Mouse (Mus musculus): ENCODE results near the gene Decr2. TPM values are rescaled to one million over a fixed set of nuclear protein-coding genes. Genes with fewer than 3 reads are reported as not detected.
"Not testable (repeated sequence)": the region's sequence is repeated elsewhere in the genome, so short reads cannot be mapped to it uniquely, and the experiment has no call there.

Decr2 gene
- total and polyA plus RNA-seq, 2 experiments from 2014 or later = 41.1 to 42.3 TPM

DNA sequence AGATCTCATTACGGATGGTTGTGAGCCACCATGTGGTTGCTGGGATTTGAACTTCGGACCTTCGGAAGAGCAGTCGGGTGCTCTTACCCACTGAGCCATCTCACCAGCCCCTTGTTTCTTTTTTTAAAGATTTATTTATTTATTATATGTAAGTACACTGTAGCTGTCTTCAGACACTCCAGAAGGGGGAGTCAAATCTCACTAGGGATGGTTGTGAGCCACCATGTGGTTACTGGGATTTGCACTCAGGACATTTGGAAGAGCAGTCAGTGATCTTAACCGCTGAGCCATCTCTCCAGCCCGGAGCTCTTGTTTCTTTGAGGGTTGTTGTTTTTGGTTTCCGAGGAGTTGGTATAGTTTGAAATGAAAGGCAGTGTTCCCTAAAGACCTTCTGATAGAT is 24.3 kb upstream of the Decr2 start:
- not testable (repeated sequence) for H3K36me3 ChIP-seq (ENCODE audit: insufficient read depth, low read length); H3K9ac ChIP-seq (replicated peaks; ENCODE audit: low read length, poor library complexity, severe bottlenecking); H3K4me2 ChIP-seq (ENCODE audit: low read depth, low read length, poor library complexity, severe bottlenecking); H3K4me1 ChIP-seq (ENCODE audit: insufficient read depth, low read length); H3K4me3 ChIP-seq (ENCODE audit: low read depth, low read length); DNase-seq (ENCODE audit: low spot score); ATAC-seq (ENCODE audit: low FRiP score); H3K27ac ChIP-seq (ENCODE audit: low read depth, low read length); H3K9me3 ChIP-seq (ENCODE audit: low read length)
- WGBS = 63% methylated on average over 7 of the region's 7 CpGs
- peaks cover 34% of the 10 kb centered on the region; the same call in 1 of the 2 replicates for H3K27me3 ChIP-seq (ENCODE audit: insufficient read depth, low read length)
- TF ChIP-seq CTCF (IDR thresholded peaks at IDR 0.05) = 0 out of 2 replicates have a peak, but pooled peaks have one; percentile 2

DNA sequence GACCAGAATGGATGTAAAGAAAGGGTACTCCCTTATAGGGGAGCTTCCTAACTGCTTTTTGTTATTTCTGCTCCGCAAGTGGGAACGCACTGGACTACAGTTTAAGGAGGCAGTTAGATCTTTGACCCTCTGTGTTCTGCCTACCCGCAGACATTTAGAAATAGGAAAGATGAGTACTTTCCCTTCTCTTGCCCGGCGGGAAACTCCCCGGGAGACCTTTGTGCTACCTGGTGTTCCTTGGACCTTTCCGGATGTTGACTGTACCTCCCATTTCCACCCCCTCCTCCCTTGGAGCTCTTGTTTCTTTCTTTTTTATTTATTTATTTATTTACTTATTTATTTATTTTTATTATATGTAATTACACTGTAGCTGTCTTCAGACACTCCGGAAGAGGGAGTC is 23.9 kb upstream of the Decr2 start:
- H3K36me3 ChIP-seq (ENCODE audit: insufficient read depth, low read length) = no peaks in the 10 kb centered on the region
- no peak overlapping the region for H3K27ac ChIP-seq (ENCODE audit: low read depth, low read length)
- peaks cover 34% of the 10 kb centered on the region; the same call in 1 of the 2 replicates for H3K27me3 ChIP-seq (ENCODE audit: insufficient read depth, low read length)
- no peaks in the 10 kb centered on the region for H3K9me3 ChIP-seq (ENCODE audit: low read length)
- peak overlapping the region; percentile 88 for H3K9ac ChIP-seq (replicated peaks; ENCODE audit: low read length, poor library complexity, severe bottlenecking)
- no peaks in the 10 kb centered on the region for H3K4me1 ChIP-seq (ENCODE audit: insufficient read depth, low read length)
- no peak for TF ChIP-seq CTCF (IDR thresholded peaks at IDR 0.05)
- DNase-seq (ENCODE audit: low spot score) (no peak), ATAC-seq (ENCODE audit: low FRiP score) (no peak)
- WGBS = 11% methylated on average over 8 of the region's 8 CpGs
- H3K4me3 ChIP-seq (ENCODE audit: low read depth, low read length) = peak overlapping the region; percentile 74
- H3K4me2 ChIP-seq (ENCODE audit: low read depth, low read length, poor library complexity, severe bottlenecking) = peak overlapping the region; percentile 93

DNA sequence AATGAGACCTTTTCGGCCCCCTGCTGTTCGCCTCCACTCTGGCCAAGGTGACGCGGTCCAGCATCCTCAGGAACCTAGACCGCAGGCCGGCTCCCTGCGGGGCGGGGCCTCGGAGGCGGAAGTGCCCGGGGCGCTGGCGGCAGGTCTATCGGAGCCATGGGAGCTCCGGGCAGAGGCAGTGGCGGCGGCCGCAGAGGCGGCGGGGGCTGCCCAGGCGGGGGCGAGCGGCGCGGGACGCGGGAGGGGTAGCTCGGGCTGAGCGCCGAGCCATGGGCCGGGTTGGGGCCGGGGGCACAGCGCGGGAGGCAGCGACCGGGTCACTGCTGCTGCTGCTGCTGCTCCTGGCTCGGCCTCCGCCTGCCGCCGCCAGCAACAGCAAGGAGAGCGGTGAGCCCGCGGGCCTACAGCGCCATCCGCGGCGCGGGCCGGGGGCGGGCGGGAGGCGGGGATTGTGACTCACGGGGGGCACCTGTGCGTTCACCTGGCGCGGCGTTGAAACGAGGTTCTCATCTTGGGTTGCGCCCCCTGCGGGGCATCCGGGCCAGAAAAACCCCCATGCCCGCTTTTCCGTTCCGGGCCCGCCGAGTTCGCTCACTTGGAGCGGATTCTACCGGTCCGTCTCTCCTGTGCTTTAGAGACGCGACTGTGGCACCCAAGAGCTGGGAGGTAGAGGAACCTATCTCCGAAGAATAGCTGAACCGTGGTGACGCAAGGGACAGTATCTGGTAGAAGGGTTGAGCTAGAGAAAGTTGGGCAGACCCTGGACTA is 23.2 kb upstream of the Decr2 start, which contains the start of gene Tmem8:
Gene Tmem8, plus strand, starts transcription at position 119 of the 768 bp plus-strand sequence.
- peak within 1 kb of the TSS; percentile 93 for H3K4me2 ChIP-seq (ENCODE audit: low read depth, low read length, poor library complexity, severe bottlenecking)
- peak; percentile 65; the same call in 1 of the 2 replicates for ATAC-seq (ENCODE audit: low FRiP score)
- H3K9ac ChIP-seq (replicated peaks; ENCODE audit: low read length, poor library complexity, severe bottlenecking) = peak within 1 kb of the TSS; percentile 88
- H3K4me1 ChIP-seq (ENCODE audit: insufficient read depth, low read length) = no peaks in the 10 kb centered on the region
- peak within 1 kb of the TSS; percentile 51 for H3K27ac ChIP-seq (ENCODE audit: low read depth, low read length)
- peak; percentile 72 for DNase-seq (ENCODE audit: low spot score)
- WGBS = under 1% methylated on average over 56 of the region's 75 CpGs
- H3K4me3 ChIP-seq (ENCODE audit: low read depth, low read length) = peak within 1 kb of the TSS; percentile 74
- peaks cover 34% of the 10 kb centered on the region; the same call in 1 of the 2 replicates for H3K27me3 ChIP-seq (ENCODE audit: insufficient read depth, low read length)
- H3K9me3 ChIP-seq (ENCODE audit: low read length) = no peaks in the 10 kb centered on the region
- TF ChIP-seq CTCF (IDR thresholded peaks at IDR 0.05) = peak; percentile 57
- no peaks in the 10 kb centered on the region for H3K36me3 ChIP-seq (ENCODE audit: insufficient read depth, low read length)

DNA sequence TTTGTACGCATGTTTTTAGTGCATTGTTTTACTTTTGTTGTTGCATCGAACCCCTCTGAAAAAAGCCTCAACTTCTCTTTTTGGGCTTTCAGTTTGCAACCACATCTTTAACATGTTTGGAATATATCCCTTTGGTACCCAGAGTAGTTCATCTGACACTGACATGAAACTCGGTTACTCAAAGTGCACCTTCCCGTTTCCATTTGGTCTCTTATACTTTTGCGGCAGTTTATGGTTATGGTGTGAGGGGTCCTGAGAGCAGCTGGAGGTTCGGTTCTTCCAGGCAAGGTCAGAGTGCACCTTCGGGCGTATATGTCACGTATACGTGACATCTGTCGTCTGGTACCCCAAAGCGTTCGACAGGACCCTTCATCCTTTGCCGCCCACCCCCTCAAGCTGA is 22.6 kb upstream of the Decr2 start:
- WGBS = 18% methylated on average over 14 of the region's 14 CpGs
- Histone ChIP-seq H3K4me2 (ENCODE audit: low read depth, low read length, poor library complexity, severe bottlenecking) (peak overlapping the region; percentile 93), H3K4me1 (ENCODE audit: insufficient read depth, low read length) (no peaks in the 10 kb centered on the region), H3K27ac (ENCODE audit: low read depth, low read length) (no peak overlapping the region), H3K9me3 (ENCODE audit: low read length) (no peaks in the 10 kb centered on the region), H3K27me3 (ENCODE audit: insufficient read depth, low read length) (peaks cover 28% of the 10 kb centered on the region; the same call in 1 of the 2 replicates), H3K9ac (replicated peaks; ENCODE audit: low read length, poor library complexity, severe bottlenecking) (peak overlapping the region; percentile 88), H3K4me3 (ENCODE audit: low read depth, low read length) (peak overlapping the region; percentile 74), H3K36me3 (ENCODE audit: insufficient read depth, low read length) (no peaks in the 10 kb centered on the region)
- ATAC-seq (ENCODE audit: low FRiP score) (no peak), DNase-seq (ENCODE audit: low spot score) (no peak)
- no peak for TF ChIP-seq CTCF (IDR thresholded peaks at IDR 0.05)

DNA sequence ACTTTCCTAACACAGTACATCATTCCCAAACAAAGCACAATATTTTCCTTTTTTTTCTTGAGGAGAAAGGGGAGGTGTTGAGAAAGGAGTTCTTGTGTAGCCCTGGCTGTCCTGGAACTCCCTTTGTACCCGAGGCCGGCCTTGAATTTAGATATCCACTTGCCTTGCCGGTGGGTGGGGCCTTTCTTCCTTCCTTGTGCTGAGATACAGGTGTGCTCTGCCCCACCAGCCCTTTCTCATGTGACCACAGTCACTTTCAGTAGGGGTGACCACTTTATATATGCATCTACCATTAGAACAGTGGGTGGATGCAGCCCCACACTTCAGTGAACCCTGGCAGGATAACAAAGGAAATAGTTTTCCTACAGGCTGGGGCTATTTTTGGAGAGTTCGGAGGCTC is 21.6 kb upstream of the Decr2 start:
- DNase-seq (ENCODE audit: low spot score) = no peak
- H3K27me3 ChIP-seq (ENCODE audit: insufficient read depth, low read length) = peaks cover 21% of the 10 kb centered on the region; the same call in 1 of the 2 replicates
- no peak overlapping the region for H3K9ac ChIP-seq (replicated peaks; ENCODE audit: low read length, poor library complexity, severe bottlenecking)
- no peaks in the 10 kb centered on the region for H3K36me3 ChIP-seq (ENCODE audit: insufficient read depth, low read length)
- no peak overlapping the region for H3K4me2 ChIP-seq (ENCODE audit: low read depth, low read length, poor library complexity, severe bottlenecking)
- H3K4me1 ChIP-seq (ENCODE audit: insufficient read depth, low read length) = no peaks in the 10 kb centered on the region
- H3K27ac ChIP-seq (ENCODE audit: low read depth, low read length) = no peak overlapping the region
- ATAC-seq (ENCODE audit: low FRiP score) = no peak
- WGBS = 22% methylated on average over 4 of the region's 4 CpGs
- no peak overlapping the region for H3K4me3 ChIP-seq (ENCODE audit: low read depth, low read length)
- H3K9me3 ChIP-seq (ENCODE audit: low read length) = no peaks in the 10 kb centered on the region
- no peak for TF ChIP-seq CTCF (IDR thresholded peaks at IDR 0.05)

DNA sequence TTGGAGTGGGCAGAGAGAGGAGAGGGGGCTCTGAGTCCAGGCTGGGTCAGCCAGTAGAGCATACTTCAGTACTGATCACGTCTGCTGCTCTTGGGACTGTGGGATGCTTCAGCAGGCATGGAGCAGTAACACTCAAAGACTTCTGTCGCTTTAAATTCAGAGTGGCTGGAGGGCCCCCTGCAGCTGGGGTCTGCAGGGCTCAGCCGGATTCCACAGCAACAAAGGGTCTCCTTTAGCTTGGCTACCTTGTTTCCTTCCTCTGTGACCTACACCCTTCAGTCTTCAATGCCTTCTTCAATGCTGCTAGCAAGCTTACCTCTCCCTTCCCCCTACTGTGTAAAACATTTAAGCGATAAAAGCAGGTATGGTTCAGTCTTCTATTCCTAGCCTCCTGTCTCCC is 20.9 kb upstream of the Decr2 start:
- Histone ChIP-seq H3K27me3 (ENCODE audit: insufficient read depth, low read length) (peaks cover 15% of the 10 kb centered on the region; the same call in 1 of the 2 replicates), H3K27ac (ENCODE audit: low read depth, low read length) (no peak overlapping the region), H3K4me3 (ENCODE audit: low read depth, low read length) (no peak overlapping the region), H3K4me1 (ENCODE audit: insufficient read depth, low read length) (no peaks in the 10 kb centered on the region), H3K9me3 (ENCODE audit: low read length) (no peaks in the 10 kb centered on the region), H3K4me2 (ENCODE audit: low read depth, low read length, poor library complexity, severe bottlenecking) (no peak overlapping the region), H3K36me3 (ENCODE audit: insufficient read depth, low read length) (no peaks in the 10 kb centered on the region), H3K9ac (replicated peaks; ENCODE audit: low read length, poor library complexity, severe bottlenecking) (no peak overlapping the region)
- DNase-seq (ENCODE audit: low spot score) = no peak
- no peak for ATAC-seq (ENCODE audit: low FRiP score)
- WGBS = 10% methylated on average over 4 of the region's 4 CpGs
- TF ChIP-seq CTCF (IDR thresholded peaks at IDR 0.05) = no peak

Measured in midbrain, postnatal 0 days (tissue).